Mouse (Mus musculus): ENCODE measurements around the gene Myt1l.

The Myt1l gene

GRCm38 (mm10) chr12:29570351-29570750 is 42.2 kb downstream of the Myt1l start:
- no peak for DNase-seq

GRCm38 (mm10) chr12:29571613-29572012 is 43.4 kb downstream of the Myt1l start:
- DNase-seq = no peak

DNA sequence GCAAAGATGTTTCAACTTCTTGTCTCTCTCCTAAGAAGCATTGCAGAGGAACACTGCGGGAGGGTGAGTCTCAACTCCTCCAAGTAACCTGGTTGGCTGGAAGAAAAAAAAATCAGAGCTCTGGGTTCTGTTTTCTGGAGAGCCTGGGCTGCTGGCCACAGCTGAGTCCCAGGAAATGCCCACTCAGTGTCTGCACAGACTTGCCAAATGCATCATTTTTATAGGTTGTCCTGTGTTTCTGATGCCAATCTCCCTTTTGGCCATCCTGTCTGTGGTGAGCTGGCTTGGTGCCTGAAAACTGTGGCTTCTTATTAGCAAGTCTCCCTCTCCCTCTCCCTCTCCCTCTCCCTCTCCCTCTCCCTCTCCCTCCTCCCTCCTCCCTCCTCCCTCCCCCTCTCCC is 65.6 kb downstream of the Myt1l start:
- no peak for DNase-seq

- DNase-seq = no peak
Measured at GRCm38 (mm10) chr12:29599916-29600315, 71.7 kb downstream of the Myt1l start.

DNA sequence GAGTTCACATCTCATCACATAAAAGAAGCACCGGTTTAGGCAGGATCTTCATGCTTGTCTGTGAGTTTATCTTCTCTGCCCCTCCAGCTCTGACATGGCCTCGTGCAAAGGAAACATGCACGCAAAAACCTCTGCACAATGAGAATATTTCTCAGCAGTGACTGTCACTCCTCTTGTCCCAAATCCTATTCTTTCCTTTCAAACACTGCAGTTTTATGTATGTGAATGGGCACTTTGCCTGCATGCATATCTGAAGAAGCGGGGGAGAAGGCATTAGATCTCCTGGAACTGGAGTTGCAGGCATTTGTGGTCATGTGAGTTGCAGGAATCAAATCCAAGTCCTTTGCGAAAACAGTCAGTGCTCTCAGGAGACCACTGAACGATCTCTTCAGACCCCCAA is 73.0 kb downstream of the Myt1l start:
- no peak for DNase-seq

DNA sequence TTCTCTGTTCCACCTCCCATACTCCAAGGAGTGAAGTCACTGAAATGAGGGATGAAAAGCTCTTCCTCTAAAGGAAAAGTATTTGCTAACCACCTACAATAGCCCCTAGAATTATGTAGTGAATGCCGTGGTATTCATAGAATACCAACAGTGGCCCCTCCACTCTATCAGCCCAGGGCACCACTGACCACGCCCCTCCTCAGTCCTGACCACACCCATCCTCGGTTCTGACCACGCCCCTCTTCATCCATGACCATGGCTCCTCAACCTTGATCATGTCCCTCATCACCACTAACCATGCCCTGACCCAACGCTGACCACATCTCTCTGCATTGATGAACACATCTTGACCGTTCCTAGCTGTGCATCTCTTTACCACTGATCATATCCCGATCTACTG is 76.5 kb downstream of the Myt1l start:
- no peak for DNase-seq

- no peak for DNase-seq
Measured at GRCm38 (mm10) chr12:29605124-29605523, 76.9 kb downstream of the Myt1l start.

DNA sequence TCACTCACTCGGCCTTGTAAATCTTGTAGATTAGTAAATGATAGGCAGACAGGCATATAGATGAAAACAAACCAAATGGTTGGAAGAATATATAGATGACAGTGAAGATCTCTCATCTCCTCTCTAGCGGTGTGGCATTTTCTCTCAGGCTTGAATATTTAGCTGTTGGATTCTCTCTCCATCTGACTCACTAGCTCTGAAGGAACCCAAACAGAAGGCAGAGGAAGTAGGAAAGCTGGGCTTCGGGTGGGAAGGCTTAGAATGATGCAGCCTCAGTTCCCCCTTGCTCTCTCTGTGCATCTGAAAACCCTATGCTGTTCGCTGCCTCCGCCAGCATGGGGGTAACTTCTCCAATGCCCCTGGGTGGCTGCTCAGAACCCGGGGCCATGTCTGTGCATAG is 78.0 kb downstream of the Myt1l start:
- DNase-seq = no peak

DNA sequence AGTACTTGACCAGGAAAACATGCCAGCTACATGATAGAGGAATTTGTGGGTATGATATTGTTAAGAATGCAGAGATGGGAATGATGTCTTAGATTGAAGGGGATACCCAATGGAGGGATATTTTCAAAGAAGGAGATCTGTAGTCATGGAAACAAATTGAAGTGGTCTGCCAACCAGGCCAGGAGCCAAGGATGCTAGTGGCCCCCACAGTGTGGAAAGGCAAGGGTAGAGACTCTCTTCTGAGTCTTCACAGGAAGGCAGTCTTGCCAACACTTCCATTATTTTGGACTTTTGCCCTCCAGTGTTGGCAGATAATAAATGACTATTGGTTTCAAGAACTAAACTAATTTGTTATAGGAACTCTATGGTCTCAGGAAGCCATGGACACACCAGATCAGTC is 89.6 kb downstream of the Myt1l start:
- no peak for DNase-seq

DNA sequence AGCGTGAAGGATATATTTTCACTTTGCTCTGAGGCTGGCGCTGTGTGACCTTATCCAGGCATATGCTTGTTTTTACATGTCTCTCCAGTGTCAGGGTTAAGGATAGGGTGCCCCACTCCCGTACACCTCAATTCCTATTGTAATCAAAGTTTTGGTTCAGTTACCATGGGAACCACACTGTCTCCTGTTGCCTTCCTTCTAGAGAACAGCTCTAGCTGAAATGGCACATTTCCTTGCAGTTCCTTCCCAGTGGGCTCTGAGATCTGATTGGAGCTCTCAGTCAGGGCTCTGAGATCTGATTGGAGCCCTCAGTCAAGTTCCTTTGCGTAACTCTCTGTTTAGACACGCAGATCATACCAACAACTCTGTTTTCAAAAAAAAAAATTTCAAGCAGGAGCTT is 93.3 kb downstream of the Myt1l start:
- DNase-seq = no peak

DNA sequence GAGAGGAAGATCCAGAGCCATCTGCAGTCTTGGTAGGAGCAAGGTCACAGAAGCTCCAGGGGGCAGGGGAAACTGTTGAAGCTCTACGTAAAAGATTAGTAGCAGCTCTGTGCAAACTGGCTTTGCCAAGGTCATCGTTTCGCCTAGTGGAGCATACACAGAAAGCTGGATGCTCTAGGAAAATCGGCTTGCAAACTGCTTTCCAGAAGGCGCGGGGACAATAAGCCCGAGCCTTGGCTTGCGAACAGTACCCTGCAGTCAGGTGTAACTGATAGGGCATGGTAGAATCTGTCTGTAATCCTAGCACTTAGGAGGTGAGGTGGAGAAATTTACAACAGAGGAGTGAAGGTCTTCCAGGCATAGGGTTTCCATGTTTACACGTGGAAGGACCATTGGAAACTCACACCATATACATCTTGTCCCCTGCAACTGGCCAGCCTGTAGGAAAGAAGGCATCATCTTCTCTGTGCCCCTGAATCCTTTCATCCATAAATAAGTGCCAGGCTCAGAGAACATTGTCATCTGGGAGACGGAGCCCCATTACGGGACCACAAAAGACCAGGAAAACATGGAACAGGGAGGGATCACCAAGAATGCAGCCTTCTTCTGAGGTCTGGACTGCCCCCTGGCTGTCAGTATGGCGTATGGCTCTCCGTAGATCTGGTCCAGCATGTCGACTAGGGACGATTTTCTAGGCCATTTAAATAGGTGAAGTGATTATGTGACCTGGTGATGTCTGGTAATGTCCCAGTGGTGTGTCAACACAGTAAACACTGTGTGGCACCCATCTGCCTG is 100.0 kb downstream of the Myt1l start:
- no peak for DNase-seq

DNA sequence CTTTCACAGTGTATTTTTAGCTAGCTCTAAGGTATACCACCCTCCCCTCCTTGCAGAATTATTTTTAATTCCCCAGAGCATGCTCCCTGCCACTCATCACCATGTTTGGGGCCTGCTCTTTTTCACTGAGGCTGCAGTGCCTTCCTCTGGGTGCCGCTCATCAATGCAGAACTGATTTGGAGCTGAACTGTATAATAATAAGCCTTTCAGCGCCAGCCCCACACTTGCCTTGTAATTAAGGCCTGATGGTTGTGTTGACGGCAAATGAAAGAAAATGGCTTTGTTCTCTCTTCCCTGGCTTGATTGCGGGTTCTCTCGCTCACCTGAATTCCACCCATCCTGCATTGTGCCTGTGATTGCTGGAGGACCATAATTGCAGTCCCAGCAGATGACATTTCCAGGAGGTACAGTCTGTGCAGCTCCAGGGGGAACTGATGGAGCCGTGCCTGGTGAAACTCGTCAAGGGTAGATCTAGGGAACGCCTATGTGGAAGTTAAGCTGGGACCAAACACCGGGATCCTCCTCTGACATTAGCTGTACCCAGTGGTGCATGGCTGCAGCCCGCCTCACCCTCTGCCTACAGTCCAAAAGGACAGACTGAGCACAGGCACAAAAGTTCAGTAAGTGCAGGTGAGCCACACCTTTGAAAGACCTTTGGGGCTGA is 101.8 kb downstream of the Myt1l start:
- no peak for DNase-seq

GRCm38 (mm10) chr12:29634509-29634908 is 106.3 kb downstream of the Myt1l start:
- no peak for DNase-seq

- no peak for DNase-seq
Measured at GRCm38 (mm10) chr12:29639543-29640196, 111.5 kb downstream of the Myt1l start.

GRCm38 (mm10) chr12:29640201-29640600 is 112.0 kb downstream of the Myt1l start:
- DNase-seq = no peak

DNA sequence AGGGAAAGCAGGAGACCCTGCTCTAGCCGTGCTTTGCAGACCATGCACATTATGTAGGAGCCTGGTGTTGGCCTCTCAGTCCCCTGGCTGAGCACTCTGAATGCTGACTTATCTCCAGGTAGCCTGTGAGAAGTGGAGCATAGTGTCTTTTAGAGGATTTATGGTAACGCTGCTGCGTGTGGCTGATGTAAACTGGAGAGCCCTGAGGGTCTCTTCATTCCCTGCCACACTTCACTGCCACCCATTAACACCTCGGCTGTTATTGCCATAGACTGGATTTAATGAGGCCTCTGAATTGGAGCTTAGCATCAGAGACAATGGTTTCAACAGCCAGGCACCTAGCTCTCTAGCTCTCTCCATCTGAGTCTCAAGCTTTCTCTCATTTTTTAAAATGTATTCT is 114.7 kb downstream of the Myt1l start:
- DNase-seq = no peak

GRCm38 (mm10) chr12:29644091-29644490 is 115.9 kb downstream of the Myt1l start:
- DNase-seq = no peak

GRCm38 (mm10) chr12:29644721-29645120 is 116.5 kb downstream of the Myt1l start:
- no peak for DNase-seq

DNA sequence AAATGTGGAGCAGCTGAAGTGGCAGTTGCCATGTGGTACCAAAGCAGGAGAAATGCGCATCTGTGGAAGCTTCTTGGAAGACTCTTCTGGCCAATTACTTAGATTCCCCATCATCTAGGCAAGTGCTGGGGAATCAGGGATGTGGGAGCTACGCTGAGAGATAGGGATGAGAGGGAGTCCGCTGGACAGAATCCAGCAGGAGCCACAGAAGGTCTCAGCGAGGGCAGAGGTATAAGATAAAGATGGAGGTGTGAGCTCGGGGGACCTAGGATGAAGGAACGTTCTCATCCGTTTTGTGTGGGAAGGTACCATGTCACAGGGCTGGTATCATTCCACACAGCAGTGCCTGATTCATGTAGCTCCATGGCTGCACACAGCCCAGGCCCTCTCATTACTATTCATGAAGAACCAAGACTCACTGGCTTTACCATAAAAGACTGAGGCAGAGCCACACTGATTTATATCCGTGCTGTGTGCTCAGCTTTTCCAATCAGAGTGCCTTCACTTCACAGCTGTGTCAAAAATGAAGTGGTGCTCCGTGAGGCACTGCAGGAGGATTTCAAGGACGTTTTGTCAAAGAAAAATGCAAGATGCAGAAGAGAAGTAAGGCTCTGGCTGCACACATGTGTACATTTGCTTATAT is 121.4 kb downstream of the Myt1l start:
- DNase-seq = no peak

- no peak for DNase-seq
Measured at GRCm38 (mm10) chr12:29652516-29652915, 124.3 kb downstream of the Myt1l start.

GRCm38 (mm10) chr12:29655197-29655632 is 127.0 kb downstream of the Myt1l start:
- DNase-seq = no peak

- DNase-seq = no peak
Measured at GRCm38 (mm10) chr12:29655673-29656072, 127.5 kb downstream of the Myt1l start.

DNA sequence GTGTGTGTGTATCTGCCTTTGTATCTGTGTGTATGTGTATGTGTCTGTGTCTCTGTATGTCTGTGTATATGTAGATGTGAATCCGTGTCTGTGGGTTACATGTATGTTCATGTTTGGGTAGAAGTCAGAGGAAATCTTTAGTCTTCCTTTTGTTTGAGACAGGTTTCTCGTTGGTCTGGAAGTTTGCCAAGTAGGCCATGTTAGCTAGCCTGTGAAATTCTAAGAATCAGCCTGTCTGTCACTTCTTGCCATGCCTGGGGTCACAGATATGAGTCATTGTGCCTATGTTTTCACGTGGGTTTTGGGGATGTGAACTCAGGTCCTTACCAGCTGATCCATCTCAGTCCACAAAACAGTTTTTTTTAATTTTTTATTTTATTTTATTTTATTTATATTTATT is 128.9 kb downstream of the Myt1l start:
- no peak for DNase-seq

- no peak for DNase-seq
Measured at GRCm38 (mm10) chr12:29657870-29658269, 129.7 kb downstream of the Myt1l start.
